Mouse (Mus musculus): Measurements from ENCODE around the gene Rpl4. TPM values are rescaled to one million over a fixed set of nuclear protein-coding genes. Genes with fewer than 3 reads are reported as not detected.

Rpl4 gene
- polyA plus RNA-seq (2015; fragmentation: Illumina TruSeq; extraction: RNeasy Lipid Tissue Mini Kit (QIAGEN cat#74804); ENCODE audit: insufficient read depth, low read depth, low replicate concordance), result 399 TPM

DNA sequence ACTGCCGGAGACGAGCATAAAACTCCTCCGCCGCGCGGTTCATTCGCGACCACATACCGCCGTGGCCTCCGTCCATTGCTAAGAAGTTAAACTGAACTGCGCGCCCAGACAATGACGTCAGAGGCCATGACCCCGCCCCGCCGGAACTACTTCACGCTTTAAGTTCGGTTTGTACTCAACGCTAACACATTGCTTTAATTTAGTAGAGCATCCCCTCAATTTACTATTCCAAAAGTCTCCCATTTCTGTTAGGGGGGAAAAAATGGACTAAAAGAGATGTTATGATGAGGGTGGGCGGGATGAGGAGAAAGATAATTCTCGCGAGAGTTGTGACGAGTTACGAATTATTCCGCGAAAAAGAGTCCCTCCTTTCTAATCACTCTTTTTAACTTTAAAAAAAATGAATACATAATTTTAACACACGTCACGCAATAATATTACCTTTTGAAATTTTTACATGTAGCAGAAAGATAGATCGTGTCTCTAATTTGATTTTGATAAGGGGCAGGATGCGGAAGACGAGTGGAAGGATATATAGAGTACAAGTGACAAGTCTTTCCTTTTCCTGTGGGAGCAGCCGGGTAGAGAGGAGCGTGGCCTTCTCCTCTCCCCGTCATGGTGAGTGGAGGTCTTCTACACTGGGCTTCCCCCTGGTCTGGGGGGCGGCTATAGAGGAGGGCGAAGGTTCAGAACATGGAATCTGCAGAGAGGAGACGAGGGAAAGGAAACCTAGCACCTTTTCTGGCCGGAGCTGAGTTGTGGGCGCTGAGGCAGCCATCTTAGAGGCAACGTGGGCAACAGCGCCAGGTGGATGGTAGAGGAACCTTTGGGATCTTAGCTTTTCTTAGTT lies at the start of gene Rpl4, which contains the start of gene Zwilch:
Rpl4 (plus strand) TSS at position 560 of the 850 bp plus-strand sequence.
Zwilch (minus strand) TSS at position 289 of the 850 bp plus-strand sequence.

DNA sequence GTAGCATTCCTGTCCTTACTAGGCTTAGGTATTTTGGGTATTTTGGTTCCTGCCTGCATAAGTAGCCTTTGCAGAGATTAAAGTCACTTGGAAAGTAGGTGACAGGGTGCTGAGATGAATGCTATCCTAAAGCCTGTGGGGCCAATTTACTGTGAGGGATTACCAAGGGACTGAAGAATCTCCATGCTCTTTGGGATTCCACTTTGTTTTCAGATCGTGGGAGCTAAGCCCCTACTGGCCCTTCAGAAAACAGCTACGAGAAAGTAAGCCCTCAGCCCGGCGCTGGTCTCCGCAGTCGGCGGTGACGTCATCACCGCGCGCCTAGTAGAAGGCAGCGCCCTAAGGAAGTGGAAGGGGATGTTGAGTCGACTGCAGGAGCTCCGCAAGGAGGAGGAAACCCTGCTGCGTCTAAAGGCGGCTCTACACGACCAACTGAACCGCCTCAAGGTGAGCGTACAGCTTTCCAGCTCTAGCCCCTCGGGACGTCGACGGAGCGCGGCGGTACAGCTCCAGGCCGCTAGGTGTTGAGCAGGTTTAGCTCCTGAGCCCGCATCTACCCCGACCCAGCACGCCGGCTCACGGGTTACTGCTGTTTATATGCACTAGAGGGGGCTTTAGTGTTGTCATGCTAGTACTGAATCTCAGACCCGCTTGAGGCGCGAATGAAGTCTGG lies 5.9 kb downstream of the Rpl4 start, which contains the start of gene Snapc5:
Snapc5 (plus strand) TSS at position 301 of the 673 bp plus-strand sequence.

Other genes starting within 250 kb of the Rpl4 start
- 4.9 TPM for gene Smad6, start 151.3 kb upstream of the Rpl4 start, polyA plus RNA-seq (2015; fragmentation: Illumina TruSeq; extraction: RNeasy Lipid Tissue Mini Kit (QIAGEN cat#74804); ENCODE audit: insufficient read depth, low read depth, low replicate concordance)
- not detected for gene Lctl, start 56.2 kb upstream of the Rpl4 start, polyA plus RNA-seq (2015; fragmentation: Illumina TruSeq; extraction: RNeasy Lipid Tissue Mini Kit (QIAGEN cat#74804); ENCODE audit: insufficient read depth, low read depth, low replicate concordance)
- gene Zwilch, start 271 bp upstream of the Rpl4 start, polyA plus RNA-seq (2015; fragmentation: Illumina TruSeq; extraction: RNeasy Lipid Tissue Mini Kit (QIAGEN cat#74804); ENCODE audit: insufficient read depth, low read depth, low replicate concordance), result not detected
- gene Snapc5, start 5.9 kb downstream of the Rpl4 start, polyA plus RNA-seq (2015; fragmentation: Illumina TruSeq; extraction: RNeasy Lipid Tissue Mini Kit (QIAGEN cat#74804); ENCODE audit: insufficient read depth, low read depth, low replicate concordance), result 10.0 TPM
- not detected for gene Uchl4, start 61.8 kb downstream of the Rpl4 start, polyA plus RNA-seq (2015; fragmentation: Illumina TruSeq; extraction: RNeasy Lipid Tissue Mini Kit (QIAGEN cat#74804); ENCODE audit: insufficient read depth, low read depth, low replicate concordance)
- gene Map2k1, start 80.3 kb downstream of the Rpl4 start, polyA plus RNA-seq (2015; fragmentation: Illumina TruSeq; extraction: RNeasy Lipid Tissue Mini Kit (QIAGEN cat#74804); ENCODE audit: insufficient read depth, low read depth, low replicate concordance), result 10.1 TPM
- gene Tipin, start 108.2 kb downstream of the Rpl4 start, polyA plus RNA-seq (2015; fragmentation: Illumina TruSeq; extraction: RNeasy Lipid Tissue Mini Kit (QIAGEN cat#74804); ENCODE audit: insufficient read depth, low read depth, low replicate concordance), result 7.3 TPM
- 2.8 TPM for gene Dis3l, start 167.9 kb downstream of the Rpl4 start, polyA plus RNA-seq (2015; fragmentation: Illumina TruSeq; extraction: RNeasy Lipid Tissue Mini Kit (QIAGEN cat#74804); ENCODE audit: insufficient read depth, low read depth, low replicate concordance)
- gene Megf11, start 212.3 kb downstream of the Rpl4 start, polyA plus RNA-seq (2015; fragmentation: Illumina TruSeq; extraction: RNeasy Lipid Tissue Mini Kit (QIAGEN cat#74804); ENCODE audit: insufficient read depth, low read depth, low replicate concordance), result not detected